12 mouse cellular contexts compared by ENCODE assay signal in genomic region chr10:116362181-116362580, GRCm38 (mm10).
A peak's percentile ranks its signal among the peaks of the same experiment; 100 is the strongest.
DNase-seq lines count a peak whose midpoint lies in the region; ATAC-seq lines count a peak whose summit lies in the region.
"Had no signal": no experiment of that assay in that cellular context is flagged by ENCODE, and none has a peak within 500 bp of the region (broad histone marks: within the 10 kb centered on the region; RNA-seq: fewer than 3 reads in every experiment).

No protein-coding gene starts in this region.

- no peaks in the 10 kb centered on the region for H3K36me3 ChIP-seq in kidney, embryonic 14.5 days (ENCODE audit: control insufficient read depth, insufficient read depth, low read length)

- ATAC-seq in kidney, embryonic 14.5 days (ENCODE audit: low FRiP score, low TSS enrichment): no peak
- ATAC-seq: CD4-positive, CD25-positive, alpha-beta regulatory T cell, adult 4 months had no signal

- no peaks in the 10 kb centered on the region for H3K27me3 ChIP-seq in kidney, embryonic 14.5 days (ENCODE audit: control insufficient read depth, insufficient read depth, low read length)

- 90% methylated on average over 6 of the region's 6 CpGs for WGBS in kidney, embryonic 14.5 days

- H3K9me3 ChIP-seq in kidney, embryonic 14.5 days (ENCODE audit: control insufficient read depth, low read length): no peaks in the 10 kb centered on the region

- no peak overlapping the region for H3K9ac ChIP-seq in kidney, embryonic 14.5 days (ENCODE audit: low read depth, low read length)

- no peak overlapping the region for H3K27ac ChIP-seq in kidney, embryonic 14.5 days (ENCODE audit: low read depth, low read length)

- H3K4me2 ChIP-seq in kidney, embryonic 14.5 days (replicated peaks; ENCODE audit: low read depth, low read length): no peak overlapping the region

- 0 out of 2 replicates have a peak, but pooled peaks cover 4% of the 10 kb centered on the region for H3K4me1 ChIP-seq in kidney, embryonic 14.5 days (ENCODE audit: control insufficient read depth, insufficient read depth, low read length)

- no peak overlapping the region for H3K4me3 ChIP-seq in kidney, embryonic 14.5 days (ENCODE audit: low read length)

- DNase-seq in left cerebral cortex, adult 11 months (ENCODE audit: low spot score): peak; percentile 32
- DNase-seq in left cerebral cortex, adult 18-20 months (ENCODE audit: low spot score in 2 of 2): no peak
- peak; percentile 25 to 72 for DNase-seq in cerebellum, postnatal 4 days (ENCODE audit: low spot score in 2 of 2)
- DNase-seq in layer of hippocampus, postnatal 10 days (ENCODE audit: low spot score in 2 of 2): peak; percentile 47 to 66
- peak; percentile 19 for DNase-seq in right cerebral cortex, postnatal 25 days
- DNase-seq in kidney, adult 8-10 months: no peak
- DNase-seq in ovary, postnatal 14 days (ENCODE audit: low spot score): no peak
- DNase-seq: embryo, embryonic 11 days; kidney, adult 18-20 months; lung, postnatal 4 days had no signal

Comparison
In these comparisons a context has a peak if more than half of its experiments do, and no peak if none do; other contexts are left out.
1. DNase-seq: peak in left cerebral cortex, adult 11 months (single experiment), cerebellum, postnatal 4 days (2 of 2), layer of hippocampus, postnatal 10 days (2 of 2) and right cerebral cortex, postnatal 25 days (single experiment); none in left cerebral cortex, adult 18-20 months (0 of 2), kidney, adult 8-10 months (0 of 2) and ovary, postnatal 14 days (single experiment).